Mouse (Mus musculus) thymus, adult 18-20 months (tissue): ENCODE results near the gene Ammecr1.

ENCODE experiments used
- DNase-seq, 2 experiments: peaks; one replicate each; pipeline ENCODE4 v3.0.0; 2022; ENCODE audit warnings: mixed read lengths in 2 of 2

Gene Ammecr1

DNA sequence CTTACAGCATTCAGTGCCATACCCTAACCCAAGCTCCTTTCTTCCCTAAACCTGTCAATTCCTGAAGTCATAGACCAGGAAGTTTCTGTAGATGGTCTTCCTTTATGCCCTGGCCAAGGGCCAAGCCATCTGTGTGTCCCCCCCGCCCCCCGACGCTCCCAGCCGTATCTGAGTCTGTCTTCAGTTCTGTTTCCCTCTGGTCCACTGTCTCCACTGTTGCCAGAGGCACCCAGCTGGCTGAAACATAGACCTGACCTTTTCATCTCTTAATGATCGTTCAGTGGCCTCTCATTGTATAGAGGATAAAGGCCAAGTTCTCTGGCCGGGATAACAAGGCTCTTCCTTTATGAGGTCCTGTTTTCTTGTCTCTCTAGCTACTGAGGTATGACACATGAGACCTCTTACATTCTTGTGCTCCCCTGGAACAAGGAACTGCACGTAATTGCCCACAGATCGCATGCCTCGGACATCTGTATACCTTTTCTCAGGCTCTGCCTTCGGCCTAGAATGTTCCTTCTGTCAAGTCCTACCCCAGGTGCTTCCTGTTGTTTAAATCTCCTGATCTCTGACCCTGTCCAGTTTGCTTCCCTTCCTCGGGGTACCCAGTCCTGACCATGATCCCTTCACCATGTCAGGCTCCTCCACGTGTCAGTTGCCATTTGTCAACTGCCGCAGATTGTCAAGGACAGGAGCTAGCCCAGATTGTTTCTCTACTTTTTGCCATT, 138.2 kb downstream of the Ammecr1 start:
- no peak for DNase-seq

DNA sequence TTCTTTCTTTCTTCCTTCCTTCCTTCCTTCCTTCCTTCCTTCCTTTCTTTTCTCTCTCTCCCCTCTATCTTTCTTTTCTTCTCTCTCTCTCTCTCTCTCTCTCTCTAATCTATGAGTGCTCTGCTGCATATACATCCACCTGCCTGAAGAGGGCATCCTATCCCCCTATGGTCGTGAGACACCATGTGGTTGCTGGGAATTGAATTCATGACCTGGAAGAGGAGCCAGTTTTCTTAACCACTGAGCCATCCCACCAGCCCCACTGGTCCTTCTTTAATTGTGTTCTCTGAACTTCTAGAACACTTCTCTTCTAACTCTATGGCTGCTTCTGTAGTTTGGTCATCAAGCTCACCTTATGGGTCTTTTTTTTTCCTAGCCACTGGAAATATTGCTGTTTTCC, 138.9 kb downstream of the Ammecr1 start:
- DNase-seq, result no peak

DNA sequence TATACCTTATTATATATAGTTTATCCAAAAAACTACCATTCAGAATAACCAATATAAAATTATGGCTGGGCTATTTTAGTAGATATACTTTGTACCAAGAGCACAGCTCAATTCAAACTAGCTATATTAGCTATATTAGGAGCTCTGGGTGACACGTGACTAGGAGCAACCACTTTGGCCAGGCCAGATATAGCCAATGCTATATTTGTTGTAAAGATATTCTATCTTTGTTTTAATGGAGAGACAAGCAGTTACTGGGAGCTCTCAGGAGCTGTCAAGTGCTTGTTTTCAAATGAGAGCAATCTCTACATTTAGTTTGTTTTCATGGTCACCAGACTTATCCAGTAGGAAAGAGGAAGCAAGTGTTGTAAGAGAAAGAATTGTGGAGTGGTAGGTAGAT, 141.2 kb downstream of the Ammecr1 start:
- DNase-seq, result no peak

- DNase-seq, result no peak
Measured at GRCm38 (mm10) chrX:142821846-142822245, 144.7 kb downstream of the Ammecr1 start.

- no peak for DNase-seq
Measured at GRCm38 (mm10) chrX:142821239-142821638, 145.3 kb downstream of the Ammecr1 start.

- DNase-seq, result no peak
Measured at GRCm38 (mm10) chrX:142818057-142818682, 148.4 kb downstream of the Ammecr1 start.

- DNase-seq, result no peak
Measured at GRCm38 (mm10) chrX:142813146-142813545, 153.4 kb downstream of the Ammecr1 start.

DNA sequence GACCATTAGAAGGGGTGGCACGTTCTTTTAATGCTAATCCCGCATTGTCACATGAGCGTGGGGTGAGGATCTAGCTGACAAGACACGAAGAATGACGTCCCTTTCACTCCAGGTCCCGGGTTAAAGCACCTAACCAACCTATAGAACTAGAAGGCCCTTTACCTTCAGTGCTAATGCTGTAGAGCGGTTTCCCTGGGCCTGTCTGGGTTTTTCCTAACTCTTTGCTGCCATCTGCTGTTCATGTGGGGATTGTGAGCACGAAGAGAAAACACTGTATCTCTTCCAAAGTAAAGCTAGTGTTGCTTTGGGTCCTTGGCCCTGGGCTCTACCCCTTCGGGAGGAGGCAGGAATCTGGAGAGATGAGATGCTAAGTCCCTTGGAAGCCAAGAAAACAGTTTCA, 158.1 kb downstream of the Ammecr1 start:
- DNase-seq, result no peak

DNA sequence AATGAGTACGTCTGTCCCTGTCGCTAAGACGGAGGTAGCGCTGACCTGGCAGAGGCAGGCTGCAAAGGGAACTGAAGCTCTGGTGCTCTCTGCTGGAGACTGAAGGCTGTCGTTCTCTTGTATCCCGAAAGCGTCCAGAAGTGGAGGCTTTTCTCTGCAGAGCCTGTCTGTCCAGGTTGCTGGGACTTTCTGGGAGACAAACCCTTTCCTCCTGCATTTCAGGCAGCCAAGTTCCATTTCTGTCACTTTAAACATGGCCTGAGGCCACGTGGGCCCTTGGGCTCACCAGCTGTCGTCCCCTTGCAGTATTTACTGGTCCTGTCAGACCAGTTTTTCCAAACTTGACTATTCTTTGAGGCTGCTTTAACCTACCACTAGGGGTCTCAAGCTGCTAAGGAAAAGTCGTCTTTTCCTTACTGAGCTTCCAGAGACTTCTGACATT, 159.9 kb downstream of the Ammecr1 start:
- no peak for DNase-seq

DNA sequence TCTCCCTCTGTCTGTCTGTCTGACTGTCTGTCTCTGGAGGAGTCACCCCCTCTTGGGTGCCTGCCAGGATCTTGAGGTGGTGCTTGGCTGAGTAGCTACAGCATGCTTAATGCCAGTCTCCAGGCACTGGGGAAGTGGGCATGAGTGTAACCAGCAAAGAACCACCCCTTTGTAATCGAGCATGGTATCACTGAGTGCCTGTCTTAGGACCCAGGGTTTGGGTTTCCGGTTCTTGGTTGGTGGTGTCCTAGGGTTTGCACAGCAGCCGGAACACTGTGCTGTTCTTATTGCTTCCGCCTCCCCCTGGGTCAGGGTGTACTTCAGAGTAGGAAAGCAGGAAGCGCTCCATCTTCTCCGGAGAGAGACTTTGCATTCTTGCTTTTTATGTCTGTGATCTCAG, 160.4 kb downstream of the Ammecr1 start:
- DNase-seq, result no peak

DNA sequence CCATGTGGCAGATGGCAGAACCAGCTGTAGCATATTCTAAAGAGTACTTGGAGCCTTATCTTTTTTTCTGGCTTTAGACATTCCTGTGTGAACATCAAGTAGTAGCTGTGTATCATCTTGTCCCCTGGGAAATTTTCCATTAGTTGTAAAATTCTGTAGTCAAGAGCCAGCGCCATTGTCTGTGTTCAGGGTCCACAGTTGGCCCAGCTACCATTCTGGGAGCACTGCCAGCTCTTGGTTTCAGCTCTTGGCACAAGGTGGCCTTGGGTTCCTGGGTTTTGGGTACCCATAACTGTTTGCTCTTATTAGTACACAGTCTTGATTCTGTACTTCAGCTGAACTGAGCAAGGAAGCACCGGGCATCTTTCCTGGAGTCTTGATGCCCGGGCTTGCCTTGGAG, 161.9 kb downstream of the Ammecr1 start:
- DNase-seq, result no peak
